Mouse (Mus musculus) limb, embryonic 11.5 days (tissue): ENCODE measurements at regions not wholly inside any gene's neighbourhood (a gene's known extent, or its start where the extent isn't known, plus 50 kb on each side); places are given as distances from the start of the nearest gene placed in this dataset.
A peak's percentile ranks its signal among the peaks of the same experiment; 100 is the strongest.

Source experiments
- ATAC-seq: fragments of 200-750 bp; cut with Nextera tagmentation; 2 replicates; pipeline ENCODE4 v1.8.0; 2017; ENCODE audit warnings: low read depth; ENCODE audit not compliant: insufficient number of reproducible peaks, low FRiP score, low TSS enrichment
- DNase-seq: peaks from one replicate; pipeline ENCODE4 v3.0.0-alpha.2; 2015; ENCODE audit warnings: low spot score
- H3K27ac ChIP-seq: fragments of 300-500 bp; sonication (generic); replicated peaks from 2 replicates; pipeline ENCODE4 v1.5.1; 2014; ENCODE audit warnings: low read depth, mild to moderate bottlenecking, low read length
- H3K27me3 ChIP-seq: fragments of 300-500 bp; sonication (generic); 2 replicates; pipeline ENCODE4 v1.6.1; 2014; ENCODE audit warnings: mild to moderate bottlenecking, low read length, mixed read lengths; ENCODE audit not compliant: control insufficient read depth, insufficient read depth
- H3K36me3 ChIP-seq: fragments of 300-500 bp; sonication (generic); 2 replicates; pipeline ENCODE4 v1.6.1; 2014; ENCODE audit warnings: mild to moderate bottlenecking, low read length, moderate library complexity, mixed read lengths; ENCODE audit not compliant: control insufficient read depth, insufficient read depth
- H3K4me1 ChIP-seq: fragments of 300-500 bp; sonication (generic); 2 replicates; pipeline ENCODE4 v1.6.1; 2014; ENCODE audit warnings: low read length, mixed read lengths; ENCODE audit not compliant: control insufficient read depth, insufficient read depth
- H3K4me2 ChIP-seq: fragments of 300-500 bp; sonication (generic); 2 replicates; pipeline ENCODE4 v1.6.1; 2014; ENCODE audit warnings: low read depth, mild to moderate bottlenecking, moderate library complexity; ENCODE audit not compliant: severe bottlenecking
- H3K4me3 ChIP-seq: fragments of 300-500 bp; sonication (generic); 2 replicates; pipeline ENCODE4 v1.5.1; 2014; ENCODE audit warnings: low read depth, low read length
- H3K9ac ChIP-seq: fragments of 300-500 bp; sonication (generic); 2 replicates; pipeline ENCODE4 v1.6.1; 2014; ENCODE audit warnings: mild to moderate bottlenecking, low read length
- H3K9me3 ChIP-seq: fragments of 300-500 bp; sonication (generic); 2 replicates; pipeline ENCODE4 v1.6.1; 2016; ENCODE audit warnings: low read length; ENCODE audit not compliant: control insufficient read depth
- WGBS: fragments of 180-500 bp; shearing (Covaris S2); extraction: QIAGEN DNeasy Blood & Tissue Kit; methylation state at CpG from one replicate; pipeline ENCODE4 v1.1.7; 2014; 5-methylcytosine and 5-hydroxymethylcytosine counted together

- Histone ChIP-seq H3K9ac (no peak overlapping the region), H3K4me1 (no peaks in the 10 kb centered on the region), H3K4me3 (no peak overlapping the region), H3K9me3 (no peaks in the 10 kb centered on the region), H3K27ac (no peak overlapping the region), H3K36me3 (no peaks in the 10 kb centered on the region), H3K4me2 (no peak overlapping the region), H3K27me3 (no peaks in the 10 kb centered on the region)
- DNase-seq, result no peak
- 71% methylated on average over 3 of the region's 3 CpGs for WGBS
- ATAC-seq, result no peak
These were observed 101.9 kb downstream of the Mn1 start for GRCm38 (mm10) chr5:111519059-111519458.

GRCm38 (mm10) chr5:111519500-111520041 lies 102.4 kb downstream of the Mn1 start:
- no peak for DNase-seq
- no peak for ATAC-seq
- 25% methylated on average over 7 of the region's 7 CpGs for WGBS
- H3K9ac ChIP-seq, result no peak overlapping the region
- no peaks in the 10 kb centered on the region for H3K36me3 ChIP-seq
- no peak overlapping the region for H3K4me2 ChIP-seq
- no peaks in the 10 kb centered on the region for H3K27me3 ChIP-seq
- H3K4me1 ChIP-seq, result no peaks in the 10 kb centered on the region
- H3K9me3 ChIP-seq, result no peaks in the 10 kb centered on the region
- H3K27ac ChIP-seq, result no peak overlapping the region
- no peak overlapping the region for H3K4me3 ChIP-seq

GRCm38 (mm10) chr5:111521866-111522265 lies 104.7 kb downstream of the Mn1 start:
- Histone ChIP-seq H3K27ac (no peak overlapping the region), H3K4me1 (no peaks in the 10 kb centered on the region), H3K27me3 (no peaks in the 10 kb centered on the region), H3K4me3 (no peak overlapping the region), H3K36me3 (no peaks in the 10 kb centered on the region), H3K4me2 (no peak overlapping the region), H3K9ac (no peak overlapping the region), H3K9me3 (no peaks in the 10 kb centered on the region)
- DNase-seq, result no peak
- no peak for ATAC-seq
- 65% methylated on average over 2 of the region's 2 CpGs for WGBS

- Histone ChIP-seq H3K9ac (no peak overlapping the region), H3K4me2 (no peak overlapping the region), H3K27ac (no peak overlapping the region), H3K4me1 (no peaks in the 10 kb centered on the region), H3K27me3 (no peaks in the 10 kb centered on the region), H3K9me3 (no peaks in the 10 kb centered on the region), H3K4me3 (no peak overlapping the region), H3K36me3 (no peaks in the 10 kb centered on the region)
- ATAC-seq (peak; percentile 74), DNase-seq (no peak)
- WGBS, result 47% methylated on average over 7 of the region's 7 CpGs
These were observed 105.4 kb downstream of the Mn1 start for GRCm38 (mm10) chr5:111522586-111522985.

- Histone ChIP-seq H3K36me3 (no peaks in the 10 kb centered on the region), H3K27me3 (0 out of 2 replicates have a peak, but pooled peaks cover 5% of the 10 kb centered on the region), H3K9me3 (no peaks in the 10 kb centered on the region), H3K4me3 (no peak overlapping the region), H3K9ac (no peak overlapping the region), H3K4me1 (peaks cover 23% of the 10 kb centered on the region), H3K4me2 (no peak overlapping the region), H3K27ac (no peak overlapping the region)
- DNase-seq (no peak), ATAC-seq (no peak)
- 91% methylated on average over 10 of the region's 10 CpGs for WGBS
These were observed 110.6 kb downstream of the Mn1 start for GRCm38 (mm10) chr5:111527741-111528140.

GRCm38 (mm10) chr5:111529096-111529495 lies 111.9 kb downstream of the Mn1 start:
- no peak overlapping the region for H3K9ac ChIP-seq
- DNase-seq, result no peak
- peaks cover 5% of the 10 kb centered on the region; the same call in 1 of the 2 replicates for H3K27me3 ChIP-seq
- no peaks in the 10 kb centered on the region for H3K9me3 ChIP-seq
- ATAC-seq, result no peak
- H3K4me1 ChIP-seq, result peaks cover 29% of the 10 kb centered on the region
- 21% methylated on average over 9 of the region's 9 CpGs for WGBS
- H3K4me2 ChIP-seq, result no peak overlapping the region
- H3K27ac ChIP-seq, result no peak overlapping the region
- no peaks in the 10 kb centered on the region for H3K36me3 ChIP-seq
- H3K4me3 ChIP-seq, result no peak overlapping the region

- Histone ChIP-seq H3K4me3 (no peak overlapping the region), H3K9ac (peak overlapping the region; percentile 18; the same call in 1 of the 2 replicates), H3K4me1 (peaks cover 46% of the 10 kb centered on the region), H3K27me3 (peaks cover 5% of the 10 kb centered on the region; the same call in 1 of the 2 replicates), H3K36me3 (no peaks in the 10 kb centered on the region), H3K9me3 (no peaks in the 10 kb centered on the region), H3K4me2 (peak overlapping the region; percentile 31), H3K27ac (peak overlapping the region; percentile 25; the same call in 1 of the 2 replicates)
- ATAC-seq (peak; percentile 35; the same call in 1 of the 2 replicates), DNase-seq (peak; percentile 80)
- WGBS, result 13% methylated on average over 26 of the region's 26 CpGs
These were observed 113.7 kb downstream of the Mn1 start for GRCm38 (mm10) chr5:111530628-111531524.

- peaks cover 55% of the 10 kb centered on the region for H3K4me1 ChIP-seq
These were observed 115.4 kb downstream of the Mn1 start for GRCm38 (mm10) chr5:111532446-111533035.

More at GRCm38 (mm10) chr5:111532446-111533035, 115.4 kb downstream of the Mn1 start:
- ATAC-seq, result no peak
- H3K27me3 ChIP-seq, result peaks cover 5% of the 10 kb centered on the region; the same call in 1 of the 2 replicates
- 76% methylated on average over 9 of the region's 9 CpGs for WGBS
- no peak overlapping the region for H3K9ac ChIP-seq
- no peaks in the 10 kb centered on the region for H3K36me3 ChIP-seq
- H3K4me2 ChIP-seq, result no peak overlapping the region
- H3K4me3 ChIP-seq, result no peak overlapping the region
- no peak for DNase-seq
- no peaks in the 10 kb centered on the region for H3K9me3 ChIP-seq
- H3K27ac ChIP-seq, result no peak overlapping the region
